Mouse (Mus musculus): ENCODE measurements around the gene Taz. TPM values are rescaled to one million over a fixed set of nuclear protein-coding genes. Genes with fewer than 3 reads are reported as not detected.

The Taz gene
- total RNA-seq, 2 experiments from 2014 or later = 47.9 to 67.4 TPM

DNA sequence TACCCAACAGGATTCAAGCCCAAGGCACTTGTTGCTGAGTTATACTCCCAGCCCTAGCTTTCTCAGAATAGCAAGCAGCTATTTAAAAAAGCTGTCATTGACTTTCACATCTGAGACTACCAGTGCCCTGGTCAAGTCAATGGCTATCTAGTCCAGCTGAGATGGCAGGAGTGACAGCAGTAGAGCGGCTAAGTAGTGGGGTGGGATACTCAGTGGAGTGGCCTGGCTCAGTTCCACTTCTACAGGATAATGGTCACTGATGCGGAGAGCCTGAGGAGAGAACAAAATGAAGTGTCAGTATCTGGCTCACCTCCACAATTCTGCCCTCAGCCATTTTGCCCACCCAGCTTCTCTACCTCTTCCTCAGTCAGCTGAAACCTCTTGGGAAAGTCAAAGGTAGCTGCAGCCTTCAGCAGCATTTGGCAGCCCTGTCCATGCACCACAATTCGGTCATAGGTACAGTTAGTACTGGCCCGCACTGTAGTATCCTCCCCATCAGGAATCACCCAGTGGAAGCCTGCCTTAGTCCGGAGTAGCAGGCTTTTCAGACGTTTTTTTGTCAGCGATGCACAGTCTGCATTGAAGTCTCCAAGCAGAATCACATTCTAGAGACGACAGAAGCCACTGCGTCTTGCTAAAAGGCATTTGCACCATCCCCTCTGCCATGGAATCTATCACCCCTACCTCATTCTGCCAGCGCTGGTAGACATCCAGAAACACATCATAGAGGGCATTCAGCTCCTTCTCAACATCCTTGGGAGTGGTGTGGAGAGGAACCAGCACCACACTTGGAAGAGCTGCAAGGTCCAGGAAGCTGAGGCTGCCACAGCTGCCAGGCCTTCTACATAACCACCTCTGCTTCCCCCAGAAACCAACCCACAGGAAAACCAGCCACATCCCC is 8.0 kb upstream of the Taz start:
- DNase-seq (ENCODE audit: low spot score in 2 of 2) = no peak

DNA sequence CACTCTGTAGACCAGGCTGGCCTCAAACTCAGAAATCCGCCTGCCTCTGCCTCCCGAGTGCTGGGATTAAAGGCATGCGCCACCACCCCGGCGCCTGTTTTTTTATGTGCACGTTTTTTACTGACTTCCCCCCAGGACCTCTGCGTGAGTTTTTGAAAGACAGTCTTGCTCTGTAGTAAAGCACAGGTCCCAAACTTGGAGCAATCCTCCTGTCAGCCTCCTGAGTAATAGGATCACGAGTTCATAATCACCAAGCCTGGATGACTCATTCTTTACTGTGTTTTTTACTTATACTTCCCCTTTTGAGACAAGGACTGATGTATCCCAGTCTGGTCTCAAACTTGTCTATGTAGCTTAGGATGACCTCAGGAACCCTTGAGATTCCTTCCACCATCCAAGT is 3.8 kb upstream of the Taz start:
- DNase-seq (ENCODE audit: low spot score in 2 of 2) = no peak

DNA sequence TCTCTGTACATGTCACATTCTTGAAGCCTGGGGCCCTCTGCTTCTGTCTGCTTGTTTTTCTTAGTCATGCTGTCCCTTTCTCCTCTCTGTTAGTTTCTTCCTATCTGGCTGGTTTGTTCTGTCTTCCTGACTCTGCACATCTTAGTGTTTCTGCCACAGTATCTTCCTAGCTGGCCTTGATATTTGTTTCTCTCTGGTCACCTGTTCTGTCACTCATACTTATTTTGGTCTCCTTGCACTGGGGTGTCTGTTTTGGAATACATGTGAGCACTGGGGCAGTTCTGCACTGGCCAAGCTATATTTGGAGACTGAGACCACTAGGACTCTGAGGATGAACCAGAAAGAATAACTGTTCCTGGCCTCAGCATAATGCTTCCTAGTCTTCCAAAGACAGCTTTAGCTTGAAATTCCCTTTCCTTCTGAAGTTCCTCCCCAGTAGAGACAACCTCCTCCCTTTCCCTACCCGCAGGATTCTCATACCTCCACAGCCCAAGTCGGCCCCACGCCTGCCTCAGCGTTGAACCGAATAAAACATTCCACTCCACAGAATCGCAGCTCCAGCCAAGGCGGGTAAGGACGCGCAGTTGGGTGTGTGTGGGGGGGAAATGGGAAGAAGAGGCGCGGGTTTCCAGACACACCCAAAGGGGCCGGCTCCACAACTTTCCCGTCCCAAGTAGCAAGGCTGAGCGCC is 526 bp upstream of the Taz start:
- no peak for DNase-seq (ENCODE audit: low spot score in 2 of 2)

DNA sequence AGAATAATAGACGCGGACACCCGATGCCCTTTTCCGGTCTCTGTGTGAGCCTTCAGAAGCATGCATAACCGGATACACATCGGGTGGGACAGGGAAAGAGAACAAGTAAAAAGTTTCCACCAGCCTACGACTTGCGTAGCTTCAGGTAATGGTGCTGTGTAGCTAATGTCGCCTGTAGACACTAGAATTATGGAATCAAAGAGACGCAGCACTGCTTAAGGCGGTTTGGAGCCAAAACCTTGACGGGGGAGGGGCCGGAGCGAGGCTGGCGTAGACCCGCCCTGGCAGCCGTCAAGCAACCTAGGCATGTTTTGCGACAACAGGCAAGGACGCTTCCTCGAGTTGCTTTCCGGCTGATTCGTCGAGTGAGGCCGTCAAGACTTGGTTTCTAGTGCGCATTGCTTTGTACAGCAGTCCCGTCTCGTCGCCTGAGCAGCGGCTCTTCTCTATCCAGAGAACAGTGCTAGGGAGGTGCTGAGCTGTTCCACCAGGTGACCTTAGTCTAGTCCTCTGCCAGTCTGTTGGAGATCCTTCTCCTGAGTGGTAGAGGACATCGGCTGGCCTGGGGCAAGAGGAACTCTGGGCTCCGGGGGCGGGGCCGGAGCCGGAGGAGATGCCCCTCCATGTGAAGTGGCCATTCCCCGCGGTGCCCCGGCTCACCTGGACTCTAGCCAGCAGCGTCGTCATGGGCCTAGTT is 831 bp downstream of the Taz start:
- peak; percentile 78 to 88 for DNase-seq (ENCODE audit: low spot score in 2 of 2)

DNA sequence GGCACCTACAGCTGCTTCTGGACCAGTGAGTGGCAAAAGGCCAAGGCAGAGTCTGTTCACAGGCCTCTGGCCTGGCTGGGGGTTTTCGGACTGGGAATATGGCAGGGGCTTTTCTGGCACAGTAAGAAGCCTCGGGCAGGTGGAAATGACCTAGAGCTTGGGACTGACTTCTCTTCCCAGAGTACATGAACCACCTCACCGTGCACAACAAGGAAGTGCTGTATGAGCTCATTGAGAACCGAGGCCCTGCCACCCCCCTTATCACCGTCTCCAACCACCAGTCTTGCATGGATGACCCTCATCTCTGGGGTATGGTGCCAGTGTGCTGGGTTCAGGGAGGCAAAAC is 1.4 kb downstream of the Taz start:
- no peak for DNase-seq (ENCODE audit: low spot score in 2 of 2)

DNA sequence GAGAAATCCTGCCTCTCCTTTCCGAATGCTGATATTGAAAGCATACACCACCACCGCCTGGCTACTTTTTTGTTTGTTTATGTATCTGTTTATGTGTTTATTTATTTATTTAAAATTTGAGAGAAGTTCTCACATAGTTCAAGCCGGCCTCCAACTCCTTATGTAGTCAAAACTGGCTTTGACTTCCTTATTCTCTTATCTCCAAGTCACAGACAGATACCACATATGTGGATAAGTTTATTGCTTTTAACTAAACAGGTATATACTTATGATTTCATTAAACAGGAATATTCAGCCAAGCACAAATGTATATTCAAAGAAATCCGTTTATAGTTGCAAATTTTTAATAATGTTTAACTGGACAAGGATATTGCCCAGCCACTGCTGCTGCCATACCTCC is 11.7 kb downstream of the Taz start:
- DNase-seq (ENCODE audit: low spot score in 2 of 2) = no peak

DNA sequence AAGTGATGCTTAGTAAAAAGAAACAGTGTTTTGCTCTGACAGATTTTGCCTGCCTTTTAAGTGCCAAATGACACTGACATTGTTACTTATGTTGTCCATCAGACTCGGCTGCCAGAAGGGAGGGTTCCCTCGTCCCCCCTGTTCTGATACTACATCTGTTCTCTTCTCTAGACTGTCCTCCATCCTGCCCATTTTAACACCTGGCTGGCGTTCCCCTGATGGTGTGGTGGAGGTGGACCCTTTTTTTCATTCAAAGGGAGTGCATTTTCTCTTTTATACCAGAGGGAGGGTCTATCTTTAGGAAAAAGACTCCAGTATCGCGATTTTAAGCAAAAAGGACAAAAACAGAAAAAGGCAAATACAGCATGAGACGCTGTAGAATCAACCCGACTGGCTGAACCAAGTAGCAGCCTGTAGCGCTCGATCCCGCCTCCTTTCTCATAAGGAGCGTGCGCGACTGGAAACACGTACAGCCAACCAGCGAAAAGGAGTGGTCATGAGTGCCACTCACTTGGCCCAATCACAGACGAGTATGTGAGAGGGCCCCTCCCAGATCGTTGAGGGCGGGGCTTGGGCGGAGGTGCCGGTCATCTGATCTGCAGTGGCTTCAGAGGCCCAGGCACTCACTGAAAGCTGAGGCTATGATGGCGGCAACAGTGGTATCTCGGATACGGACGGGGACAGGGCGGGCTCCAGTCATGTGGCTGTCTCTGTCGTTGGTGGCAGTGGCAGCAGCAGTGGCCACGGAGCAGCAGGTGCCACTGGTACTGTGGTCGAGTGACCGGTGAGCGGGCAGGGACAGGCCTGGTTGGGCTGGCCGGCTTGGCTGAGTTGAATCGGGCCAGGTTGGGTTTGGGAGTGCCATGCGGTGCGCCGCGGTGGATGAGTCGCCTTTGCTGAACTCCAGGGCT is 15.1 kb downstream of the Taz start, which contains the start of gene Atp6ap1:
Gene Atp6ap1 (plus strand): TSS at position 560 of the 911 bp plus-strand sequence.
- peak; percentile 90 to 95 for DNase-seq (ENCODE audit: low spot score in 2 of 2)

DNA sequence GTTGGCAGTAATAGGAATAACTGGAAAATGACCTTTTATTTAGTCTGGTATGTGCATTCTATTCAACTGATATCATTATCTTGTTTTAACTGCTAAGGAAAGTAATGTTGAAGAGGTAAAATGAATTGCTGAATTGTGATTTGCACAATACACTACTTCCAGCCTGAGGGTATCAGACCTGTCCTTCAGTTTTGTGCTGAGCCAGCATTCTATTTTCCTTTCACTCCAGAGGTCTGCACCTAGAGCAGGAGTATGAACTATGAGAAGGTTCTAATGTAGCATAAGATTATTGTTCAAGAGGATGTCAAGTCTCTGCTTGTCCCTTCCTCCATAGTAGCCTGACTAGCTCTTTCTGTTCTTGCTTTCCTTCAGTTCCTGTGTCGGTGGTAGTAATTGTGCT is 16.6 kb downstream of the Taz start:
- DNase-seq (ENCODE audit: low spot score in 2 of 2) = no peak

DNA sequence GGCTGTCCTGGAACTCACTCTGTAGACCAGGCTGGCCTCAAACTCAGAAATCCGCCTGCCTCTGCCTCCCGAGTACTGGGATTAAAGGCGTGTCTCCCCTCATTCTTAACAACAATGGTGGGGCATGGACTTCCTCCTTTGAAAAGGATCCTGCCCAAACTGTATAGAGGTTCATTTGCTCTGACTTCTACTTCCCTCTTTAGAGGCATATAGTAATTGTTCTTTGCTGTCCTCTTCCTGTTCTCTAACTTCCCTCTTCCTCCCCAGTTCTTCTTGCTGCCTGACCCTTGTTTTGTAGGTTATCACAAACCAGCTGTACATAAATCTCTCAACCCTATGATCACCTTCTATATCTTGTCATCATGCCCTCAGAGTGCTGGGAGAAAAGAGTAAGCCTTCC is 18.0 kb downstream of the Taz start:
- no peak for DNase-seq (ENCODE audit: low spot score in 2 of 2)

DNA sequence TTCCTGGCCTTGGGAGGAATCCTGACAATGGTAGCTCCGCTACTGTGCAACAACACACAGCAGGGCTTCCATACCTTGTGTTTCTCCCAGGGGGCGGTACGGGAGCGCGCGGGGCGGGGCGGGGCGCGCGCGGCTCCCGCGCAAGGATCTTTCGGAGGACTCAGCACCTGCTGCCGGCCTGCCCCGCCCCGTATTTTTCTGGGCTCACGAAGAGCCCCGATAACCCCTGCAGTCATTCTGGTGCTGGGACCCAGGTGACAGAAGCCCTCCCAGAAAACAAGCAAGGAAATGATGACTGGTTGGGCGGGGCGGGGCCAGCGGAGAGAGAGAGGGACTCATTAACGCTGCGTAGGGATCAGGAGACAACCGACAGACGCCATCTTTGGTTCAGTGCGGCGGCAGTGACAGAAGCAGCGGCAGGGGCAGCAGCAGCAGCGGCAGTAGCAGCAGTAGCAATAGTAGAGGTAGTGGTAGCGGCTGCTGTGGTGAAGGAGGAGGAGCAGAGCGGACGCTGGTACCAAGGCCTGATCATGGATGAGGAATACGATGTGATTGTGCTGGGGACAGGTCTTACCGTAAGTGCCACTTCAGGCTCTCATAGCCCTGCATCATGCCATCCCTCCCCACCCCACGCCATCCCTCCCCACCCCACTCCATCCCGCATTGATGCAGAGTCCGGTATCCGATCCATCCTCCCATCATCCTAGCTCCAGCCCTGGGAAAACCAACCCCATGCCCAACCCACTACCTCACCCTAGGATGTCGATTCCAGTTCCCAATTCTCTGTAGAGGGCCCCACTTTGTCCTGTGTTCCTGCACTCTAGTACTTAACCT is 23.4 kb downstream of the Taz start, which contains the start of gene Gdi1:
Gene Gdi1 (plus strand): TSS at position 132 of the 834 bp plus-strand sequence.
- peak; percentile 67 to 82 for DNase-seq (ENCODE audit: low spot score in 2 of 2)

DNA sequence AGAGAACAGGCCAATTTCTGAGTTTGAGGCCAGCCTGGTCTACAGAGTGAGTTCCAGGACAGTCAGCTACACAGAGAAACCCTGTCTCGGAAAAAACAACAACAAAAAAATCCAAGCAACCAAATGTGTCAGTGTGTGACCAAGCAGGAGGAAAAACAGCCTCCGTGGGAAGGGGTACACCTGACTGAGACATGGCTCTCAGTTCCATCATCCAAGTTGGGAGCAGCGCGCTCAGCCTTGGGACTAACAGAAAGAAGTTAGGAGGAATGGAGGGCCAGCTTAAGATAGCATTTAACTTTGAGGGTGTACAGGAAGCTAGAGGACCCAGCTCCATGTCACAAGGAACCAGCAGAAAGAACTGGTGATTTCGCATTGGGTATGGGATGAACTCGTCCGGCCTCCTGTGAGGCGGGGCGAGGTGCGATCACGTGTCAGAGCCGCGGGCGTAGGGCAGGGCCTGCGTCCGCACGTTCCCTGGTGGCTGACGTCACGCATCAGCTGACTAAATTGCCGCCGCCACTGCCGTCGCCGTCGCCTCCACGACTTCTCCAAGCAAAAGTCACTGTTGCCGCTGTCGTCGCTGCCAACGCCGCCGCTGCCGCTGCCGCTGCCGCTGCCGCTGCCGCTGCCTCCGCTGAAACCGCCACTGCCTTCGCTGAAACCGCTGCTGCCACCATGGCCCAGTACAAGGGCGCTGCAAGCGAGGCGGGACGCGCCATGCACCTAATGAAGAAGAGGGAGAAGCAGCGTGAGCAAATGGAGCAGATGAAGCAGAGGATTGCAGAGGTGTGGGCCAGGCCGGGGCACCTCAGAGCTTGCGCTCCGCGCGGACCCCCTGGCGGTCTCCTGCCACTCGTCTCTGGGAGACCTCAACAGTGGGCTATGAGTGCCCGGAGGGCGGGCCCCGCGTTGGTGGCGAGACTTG is 31.1 kb downstream of the Taz start, which contains the start of gene Fam50a:
Gene Fam50a (plus strand): TSS at position 494 of the 925 bp plus-strand sequence.
- peak; percentile 82 to 88 for DNase-seq (ENCODE audit: low spot score in 2 of 2)

DNA sequence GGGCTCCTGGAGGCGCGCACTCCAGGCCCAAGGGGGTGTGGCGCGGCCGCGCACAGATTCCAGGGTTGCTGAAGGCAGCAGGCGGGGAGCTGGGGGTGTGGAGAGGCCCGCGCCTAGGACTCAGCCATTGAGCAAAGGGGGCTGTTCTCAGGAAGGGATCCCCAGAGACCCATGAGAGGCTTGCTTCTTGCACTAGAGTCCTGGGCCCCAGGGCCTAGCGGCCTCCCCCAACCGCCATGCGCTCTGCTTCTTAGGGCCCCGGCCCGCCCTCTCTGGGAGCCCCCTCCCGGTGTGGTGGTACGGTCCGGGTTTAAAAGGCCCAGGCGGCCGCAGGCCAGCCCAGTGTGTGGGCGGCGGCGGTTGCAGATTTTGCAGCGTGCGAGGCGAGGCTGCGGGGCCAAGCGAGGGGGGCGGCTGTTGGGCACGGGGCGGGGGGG is 47.0 kb downstream of the Taz start, which contains the start of gene Plxna3:
Gene Plxna3 (plus strand): TSS at position 342 of the 437 bp plus-strand sequence.
- peak; percentile 49 to 66 for DNase-seq (ENCODE audit: low spot score in 2 of 2)

DNA sequence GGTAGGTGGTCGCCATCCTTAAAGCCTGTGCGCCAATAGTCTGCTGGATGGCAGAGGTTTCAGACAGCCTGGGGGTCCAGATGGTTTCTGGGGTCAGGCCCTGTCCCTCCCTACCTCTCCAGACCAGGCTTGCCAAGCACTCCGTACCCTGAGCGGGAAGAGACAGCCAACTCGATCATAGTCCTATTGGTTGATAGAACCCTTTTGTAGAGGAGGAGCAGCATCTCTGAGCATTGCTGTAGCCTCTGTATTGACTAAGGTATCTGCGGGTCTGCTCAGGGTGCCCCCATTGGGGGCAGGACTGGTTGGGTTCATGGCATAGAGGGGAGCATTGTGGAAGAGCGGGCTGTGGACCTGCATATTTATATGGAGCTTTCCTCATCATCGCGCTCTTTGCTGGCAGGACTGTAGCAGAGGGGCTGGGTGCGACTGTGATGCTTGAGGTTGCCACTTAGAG is 47.5 kb downstream of the Taz start:
- no peak for DNase-seq (ENCODE audit: low spot score in 2 of 2)

DNA sequence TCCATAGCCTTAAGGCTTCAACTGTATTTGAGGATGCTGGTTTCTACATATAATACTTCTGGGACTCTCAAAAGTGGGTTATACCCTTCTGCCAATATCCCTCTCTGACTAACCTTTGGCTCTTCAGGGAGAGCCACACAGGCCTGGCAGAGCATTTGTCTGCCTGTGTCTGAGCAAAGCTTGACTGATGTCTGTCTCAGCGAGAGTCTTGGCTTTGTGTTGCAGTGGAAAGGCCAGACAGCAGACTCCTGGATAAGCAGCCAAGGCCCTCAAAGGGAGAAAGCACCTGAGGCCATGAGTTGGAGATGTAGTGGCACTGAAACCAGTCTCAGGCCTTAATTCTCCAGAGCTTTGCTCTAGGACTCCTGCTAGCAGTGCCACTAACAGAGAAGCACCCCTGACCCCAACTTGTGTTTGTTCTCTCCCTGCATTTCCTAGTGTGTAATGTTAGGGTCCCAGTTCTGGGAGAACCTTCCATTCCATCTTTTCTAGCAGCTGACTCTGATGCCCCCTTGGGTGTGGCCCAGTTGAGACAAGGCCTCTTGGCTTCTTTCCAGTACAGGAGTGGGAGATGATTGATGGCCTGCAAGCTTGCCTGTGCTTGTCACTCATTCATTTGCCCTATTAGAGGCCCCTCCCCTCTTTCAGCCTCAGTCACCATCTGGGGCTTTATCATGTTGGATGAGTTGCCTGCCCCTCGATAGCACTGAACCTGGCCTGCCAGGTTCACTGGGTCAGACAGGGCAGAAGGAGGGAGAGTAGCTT is 48.6 kb downstream of the Taz start:
- no peak for DNase-seq (ENCODE audit: low spot score in 2 of 2)

Data from layer of hippocampus, postnatal 14 days (tissue).